Mouse (Mus musculus) layer of hippocampus, adult 9-10 months (tissue): ENCODE results near the gene Cpne5.
"Not testable (repeated sequence)": the region's sequence is repeated elsewhere in the genome, so short reads cannot be mapped to it uniquely, and the experiment has no call there.

Experiments used
- DNase-seq: peaks from one replicate; pipeline ENCODE4 v3.0.0; 2022; ENCODE audit warnings: low spot score

Cpne5 gene

GRCm38 (mm10) chr17:29257001-29257511 is 19.1 kb upstream of the Cpne5 start:
- no peak for DNase-seq

DNA sequence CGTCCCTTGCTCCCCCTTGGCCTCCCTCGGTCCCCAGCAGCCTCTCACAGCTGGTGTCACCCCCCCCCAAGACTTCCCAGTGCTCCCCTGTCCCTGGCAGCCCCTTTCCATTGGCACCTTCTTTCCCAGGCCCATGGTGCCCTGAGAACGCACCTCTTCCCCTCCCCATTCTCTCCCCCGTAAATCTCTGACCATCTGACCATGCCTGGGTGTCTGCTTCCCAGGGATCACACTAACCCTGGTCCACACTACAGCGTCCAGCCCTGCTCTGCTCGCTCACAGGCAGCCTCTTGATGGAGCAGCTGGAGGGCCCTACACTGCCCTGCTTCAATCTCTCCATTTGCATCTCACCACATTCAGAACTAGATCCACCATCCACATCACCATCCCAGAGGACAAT is 18.5 kb upstream of the Cpne5 start:
- DNase-seq = no peak

DNA sequence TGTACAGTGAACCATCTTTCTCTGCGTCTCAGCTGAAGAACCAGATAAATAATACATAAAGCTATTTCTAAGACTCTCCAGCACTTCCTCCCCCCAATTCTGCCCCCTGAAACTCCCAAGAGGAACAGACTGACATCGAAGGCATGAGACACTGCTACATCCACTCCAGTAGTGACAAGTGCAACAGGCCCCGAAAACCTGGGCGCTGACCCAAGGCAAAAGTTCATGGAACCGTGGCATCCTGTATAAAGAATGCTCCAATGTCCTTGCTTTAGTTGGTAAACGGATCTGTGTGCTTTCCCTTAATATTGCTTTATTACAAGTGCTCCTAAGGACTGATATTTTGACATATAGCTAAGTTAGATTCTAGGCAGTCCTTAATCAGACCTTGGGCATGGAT is 16.8 kb upstream of the Cpne5 start:
- not testable (repeated sequence) for DNase-seq

GRCm38 (mm10) chr17:29253684-29254083 is 15.7 kb upstream of the Cpne5 start:
- DNase-seq = no peak

DNA sequence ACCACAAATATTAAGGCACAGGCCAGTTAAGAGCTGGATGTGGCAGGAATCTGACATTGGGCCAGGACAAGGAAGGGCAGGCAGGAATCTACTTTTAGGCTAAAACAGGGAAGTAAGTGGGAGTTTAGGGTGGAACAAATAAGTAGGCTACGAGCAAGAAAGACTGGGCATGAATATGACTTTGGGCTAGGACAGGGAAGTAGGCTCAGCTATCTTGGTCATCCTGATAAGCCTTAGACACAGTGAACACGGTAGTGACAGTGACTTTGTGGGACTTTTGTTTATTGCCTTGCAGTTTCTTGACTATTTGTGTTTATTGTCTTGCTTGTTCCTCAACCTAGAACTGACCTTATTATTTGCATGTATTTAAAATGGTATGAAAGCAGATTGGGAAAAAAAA is 15.3 kb upstream of the Cpne5 start:
- DNase-seq = no peak

- no peak for DNase-seq
Measured at GRCm38 (mm10) chr17:29251608-29252390, 13.8 kb upstream of the Cpne5 start.

DNA sequence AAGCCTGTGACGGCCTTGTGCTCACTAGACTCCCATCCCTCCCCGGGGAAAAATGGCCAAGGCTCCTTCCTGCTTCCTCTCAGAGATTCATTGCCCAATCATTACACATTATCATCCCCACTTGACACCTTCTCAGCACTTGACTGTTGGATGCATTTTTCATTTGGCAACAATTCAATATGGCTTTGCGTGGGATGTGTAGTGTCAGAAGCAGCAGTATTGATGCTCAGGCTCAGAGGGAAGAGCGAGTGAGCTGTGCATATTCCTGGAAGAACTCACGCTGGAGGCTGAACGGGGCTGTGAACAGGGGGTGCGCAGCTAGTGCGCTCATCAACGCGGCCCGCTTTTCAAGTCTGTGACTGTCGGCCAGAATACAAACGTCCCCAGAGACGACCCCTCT is 13.0 kb upstream of the Cpne5 start:
- not testable (repeated sequence) for DNase-seq

- no peak for DNase-seq
Measured at GRCm38 (mm10) chr17:29249512-29249911, 11.5 kb upstream of the Cpne5 start.

DNA sequence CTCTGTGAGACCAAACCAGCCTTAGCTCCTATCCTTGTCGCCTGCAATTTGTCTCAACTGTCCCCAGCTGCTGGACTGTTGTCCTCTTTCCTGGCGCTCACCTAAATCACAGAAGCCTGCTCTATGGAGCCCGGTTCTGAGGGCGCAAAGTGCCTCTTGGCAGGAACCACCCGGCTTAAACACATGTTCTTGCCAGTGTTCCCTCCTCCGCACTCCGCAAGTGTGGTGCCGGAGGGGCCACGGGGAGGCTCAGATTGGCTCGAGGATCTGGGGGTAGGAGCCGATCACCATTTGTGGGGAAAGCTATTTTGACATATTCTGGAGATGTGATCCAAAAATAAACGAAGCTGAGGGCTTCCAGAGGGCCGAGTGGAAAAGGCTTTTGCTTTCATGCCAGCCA is 9.9 kb upstream of the Cpne5 start:
- no peak for DNase-seq

GRCm38 (mm10) chr17:29246602-29247001 is 8.6 kb upstream of the Cpne5 start:
- DNase-seq = no peak

DNA sequence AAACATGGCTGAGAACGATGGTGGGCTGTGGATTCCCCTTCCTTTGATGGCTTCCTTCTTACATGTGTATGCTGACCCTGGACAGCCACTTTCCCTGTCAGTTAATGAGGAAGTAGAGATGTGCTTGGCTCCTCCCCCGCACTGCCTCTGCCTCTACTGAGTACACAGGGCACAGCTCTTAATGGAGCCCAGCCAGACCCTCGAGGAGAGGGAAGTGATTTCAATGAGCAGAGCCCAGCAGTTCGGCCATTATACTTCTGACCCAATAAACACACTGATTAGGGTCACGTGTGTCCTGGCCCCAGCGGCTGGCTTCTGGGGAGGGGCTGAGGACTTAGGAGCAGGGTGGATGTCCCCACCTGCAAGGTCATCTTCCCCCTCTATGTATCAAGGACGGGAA is 7.8 kb upstream of the Cpne5 start:
- DNase-seq = no peak

GRCm38 (mm10) chr17:29244912-29245311 is 6.9 kb upstream of the Cpne5 start:
- no peak for DNase-seq

- no peak for DNase-seq
Measured at GRCm38 (mm10) chr17:29238421-29238945, 516 bp upstream of the Cpne5 start.

GRCm38 (mm10) chr17:29237267-29237771 is 648 bp downstream of the Cpne5 start:
- DNase-seq = no peak

DNA sequence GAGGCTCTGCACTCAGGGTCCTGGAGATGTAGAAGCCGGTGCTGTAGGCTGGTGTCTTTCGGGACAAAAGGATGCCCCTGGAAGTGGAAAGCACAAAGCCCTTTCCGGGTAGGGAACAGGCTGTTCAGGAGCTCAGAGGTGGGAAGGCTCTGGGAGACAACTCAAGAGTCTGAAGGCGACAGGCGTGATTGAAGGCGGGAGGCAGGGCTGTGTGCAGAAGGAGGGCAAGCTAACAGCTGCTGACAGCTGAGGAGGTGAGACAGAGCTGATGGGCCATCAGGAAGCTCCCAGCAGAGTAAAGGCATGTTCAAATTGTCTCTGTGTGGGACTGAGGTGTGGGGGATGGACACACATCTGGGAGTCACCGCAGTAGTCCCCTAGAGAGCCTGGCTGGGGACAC is 1.9 kb downstream of the Cpne5 start:
- no peak for DNase-seq

DNA sequence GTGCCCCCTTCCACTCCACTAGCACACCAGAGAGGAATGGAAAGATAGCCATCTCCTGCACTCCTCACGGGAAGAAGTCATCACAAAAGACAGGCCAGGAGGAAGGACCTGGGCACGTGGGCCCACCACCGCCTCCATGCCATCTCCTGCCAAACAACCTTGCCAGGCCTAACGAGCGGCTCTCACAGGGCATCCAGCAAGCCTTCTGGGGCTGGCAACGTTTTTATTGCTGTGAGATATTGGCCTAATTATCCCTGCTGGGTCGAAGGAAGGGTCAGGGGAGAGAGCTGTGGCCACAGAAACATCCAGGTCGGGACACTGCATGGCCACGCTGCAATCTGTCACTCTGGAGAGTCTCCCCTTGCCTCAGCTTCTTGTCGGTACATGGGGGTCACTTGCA is 6.9 kb downstream of the Cpne5 start:
- DNase-seq = no peak

DNA sequence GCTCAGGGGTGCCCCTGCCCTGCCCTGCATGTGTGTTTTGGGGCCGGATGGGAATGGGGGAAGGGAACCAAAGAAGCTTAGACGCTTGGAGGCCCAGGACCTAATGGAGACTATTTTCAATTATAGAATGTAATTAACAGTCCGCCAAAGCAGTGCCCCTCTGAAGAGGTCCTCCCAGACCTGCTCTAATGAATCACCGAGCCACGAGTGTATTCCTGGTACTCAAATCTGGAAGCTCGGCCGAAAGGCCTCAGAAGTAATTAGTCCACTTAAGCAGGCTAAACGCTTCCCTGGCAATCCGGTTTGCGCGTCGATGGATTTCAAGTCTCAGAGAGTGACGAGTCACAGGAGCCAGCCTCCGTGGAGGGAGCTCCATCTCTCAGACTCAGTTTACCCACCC is 17.3 kb downstream of the Cpne5 start:
- no peak for DNase-seq

DNA sequence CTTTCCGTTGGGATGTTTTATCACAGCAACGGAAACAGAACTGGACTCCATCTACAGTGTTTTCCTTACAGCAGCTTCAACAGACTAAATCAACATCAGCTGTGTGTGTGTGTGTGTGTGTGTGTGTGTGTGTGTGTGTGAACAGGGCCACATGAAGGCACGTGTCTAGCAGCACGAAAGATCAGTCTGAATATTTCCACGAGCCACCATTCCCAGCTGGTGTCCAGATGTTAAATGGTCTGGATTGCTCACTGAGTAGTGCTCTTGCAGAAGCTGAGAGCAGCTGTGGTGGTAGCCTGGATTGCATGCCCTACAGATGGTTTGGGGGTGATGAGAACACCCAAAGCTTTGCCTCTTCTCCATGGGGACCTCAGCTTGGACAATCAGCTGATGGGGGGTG is 19.9 kb downstream of the Cpne5 start:
- DNase-seq = no peak

DNA sequence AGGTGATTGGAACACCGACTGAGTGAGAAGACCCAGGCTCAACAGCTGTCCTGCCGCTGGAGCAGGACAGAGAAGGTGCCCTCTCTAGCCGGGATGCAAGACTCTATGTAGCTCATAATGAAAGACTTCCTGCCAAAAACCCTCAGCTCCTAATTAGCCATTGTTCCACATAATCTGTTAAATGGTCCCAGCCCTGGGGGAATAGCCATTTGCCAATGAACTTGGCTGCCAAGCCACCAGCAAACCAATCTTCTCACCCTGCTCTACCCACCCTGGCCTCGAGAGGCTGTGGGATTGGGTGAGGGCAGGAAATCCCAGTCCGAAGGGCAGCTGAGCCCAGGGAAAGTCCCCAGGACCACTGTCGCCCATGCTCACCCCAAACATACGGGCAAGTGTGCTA is 21.9 kb downstream of the Cpne5 start:
- no peak for DNase-seq

GRCm38 (mm10) chr17:29214655-29215054 is 23.3 kb downstream of the Cpne5 start:
- DNase-seq = no peak

- DNase-seq = no peak
Measured at GRCm38 (mm10) chr17:29214193-29214456, 23.8 kb downstream of the Cpne5 start.

DNA sequence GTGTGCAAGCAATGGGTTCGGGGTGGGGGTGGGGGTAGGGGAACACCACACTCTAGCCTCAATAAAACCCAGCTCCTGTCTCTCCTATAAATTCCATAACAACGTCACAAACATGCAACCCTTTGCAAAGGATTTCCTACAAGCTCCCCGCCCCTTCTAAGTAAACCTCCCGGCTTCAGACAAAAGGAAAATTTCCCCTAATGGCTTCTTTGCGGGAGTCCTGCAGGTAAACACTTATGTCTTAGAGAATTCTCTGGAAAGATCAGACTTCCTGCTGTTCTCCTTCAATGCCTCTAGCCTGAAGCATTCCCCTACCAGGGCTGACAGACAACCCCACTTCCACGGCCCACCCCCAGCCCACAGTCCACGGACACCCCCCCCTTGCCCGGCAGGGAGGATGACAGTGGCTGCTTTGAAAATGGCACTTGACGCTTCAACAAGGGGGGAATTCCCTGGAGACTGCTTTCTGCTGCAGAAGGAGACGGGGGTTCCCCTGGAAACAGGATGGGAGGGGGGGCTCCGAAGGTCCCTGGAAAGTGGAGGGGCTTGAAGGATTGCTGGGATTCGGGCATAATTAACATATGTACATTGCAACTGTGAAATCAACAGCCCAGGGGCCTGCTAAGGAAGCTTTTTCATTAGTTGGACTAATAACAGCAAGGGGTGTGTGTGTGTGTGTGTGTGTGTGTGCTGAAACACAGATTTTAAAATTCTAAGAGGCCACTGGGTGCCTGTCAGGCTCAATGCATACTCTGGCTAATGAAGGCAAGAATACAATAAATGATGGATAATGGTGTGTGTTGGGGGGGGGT is 24.4 kb downstream of the Cpne5 start:
- no peak for DNase-seq

DNA sequence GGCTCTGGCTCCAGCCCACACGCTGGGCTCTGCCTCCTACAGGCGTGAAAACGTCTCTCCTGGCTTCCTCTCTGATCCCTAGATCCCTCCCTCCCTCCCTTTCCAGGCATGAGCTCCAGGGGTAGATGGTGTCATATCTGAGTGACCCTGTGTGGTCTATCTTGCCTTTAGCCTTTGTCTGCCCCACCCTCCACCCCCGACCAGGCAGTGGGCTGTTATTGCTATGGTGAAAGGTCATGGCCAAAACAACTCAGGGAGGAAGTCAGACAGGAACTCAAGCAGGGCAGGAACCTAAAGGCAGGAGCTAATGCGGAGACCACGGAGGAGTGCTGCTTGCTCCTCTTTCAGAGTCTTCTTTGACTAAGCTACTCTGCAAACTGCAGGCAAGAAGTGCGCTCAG is 26.1 kb downstream of the Cpne5 start:
- no peak for DNase-seq
